Mouse (Mus musculus) gastrocnemius, postnatal 25 days (tissue): ENCODE data around the gene Ntn5. TPM values are rescaled to one million over a fixed set of nuclear protein-coding genes. Genes with fewer than 3 reads are reported as not detected.

Experiments used
- DNase-seq: peaks from one replicate; pipeline ENCODE4 v3.0.0; 2022
- total RNA-seq, 2 experiments: library from RNA; stranded (reverse); gene quantifications; 1 replicate in 1 of 2; 2 replicates in 1 of 2; pipeline ENCODE4 v1.2.3; 2021

Ntn5 gene
- total RNA-seq, 2 experiments from 2014 or later: 0.38 to 0.75 TPM

- DNase-seq: no peak
Observed at GRCm38 (mm10) chr7:45725713-45726112, 41.9 kb downstream of the Ntn5 start, which contains the start of gene Spaca4. Gene Spaca4 (minus strand): TSS chr7:45725813.

GRCm38 (mm10) chr7:45726419-45726818, 42.6 kb downstream of the Ntn5 start:
- no peak for DNase-seq

GRCm38 (mm10) chr7:45727625-45728024, 43.8 kb downstream of the Ntn5 start:
- no peak for DNase-seq

- no peak for DNase-seq
Observed at GRCm38 (mm10) chr7:45730727-45731431, 47.1 kb downstream of the Ntn5 start.

GRCm38 (mm10) chr7:45733477-45733876, 49.7 kb downstream of the Ntn5 start:
- DNase-seq: no peak

- no peak for DNase-seq
Observed at GRCm38 (mm10) chr7:45739162-45739763, 55.4 kb downstream of the Ntn5 start.

GRCm38 (mm10) chr7:45739820-45740219, 56.0 kb downstream of the Ntn5 start:
- DNase-seq: no peak

GRCm38 (mm10) chr7:45741308-45741707, 57.5 kb downstream of the Ntn5 start:
- DNase-seq: no peak

- no peak for DNase-seq
Observed at GRCm38 (mm10) chr7:45741777-45742176, 58.0 kb downstream of the Ntn5 start.

- no peak for DNase-seq
Observed at GRCm38 (mm10) chr7:45742338-45742737, 58.5 kb downstream of the Ntn5 start.

Other genes starting within 250 kb of the Ntn5 start
- gene Gys1, start 249.2 kb upstream of the Ntn5 start, total RNA-seq: 100 to 1,000 TPM; 243 to 327 TPM
- gene Ruvbl2, start 245.9 kb upstream of the Ntn5 start, total RNA-seq: 10 to 100 TPM; 23.3 to 23.8 TPM
- gene Ftl1, start 224.1 kb upstream of the Ntn5 start, total RNA-seq: 100 to 1,000 TPM; 125 to 149 TPM
- 10 to 100 TPM; 15.6 to 16.9 TPM for gene Bax, start 217.1 kb upstream of the Ntn5 start, total RNA-seq
- gene Tulp2, start 202.1 kb upstream of the Ntn5 start, total RNA-seq: not detected
- gene Gm45808, start 197.2 kb upstream of the Ntn5 start, total RNA-seq: 1 to 10 TPM; 4.3 to 10.0 TPM
- 10 to 100 TPM; 12.3 to 12.6 TPM for gene Dhdh, start 195.2 kb upstream of the Ntn5 start, total RNA-seq
- 10 to 100 TPM; 60.8 to 73.2 TPM for gene Nucb1, start 173.6 kb upstream of the Ntn5 start, total RNA-seq
- gene Ppp1r15a, start 157.8 kb upstream of the Ntn5 start, total RNA-seq: 10 to 100 TPM; 13.8 to 19.2 TPM
- gene Plekha4, start 157.7 kb upstream of the Ntn5 start, total RNA-seq: 1 to 10 TPM; 7.5 to 8.5 TPM
- gene Hsd17b14, start 129.1 kb upstream of the Ntn5 start, total RNA-seq: 1 to 10 TPM in 1 of 2 experiments, under 1 TPM in 1; 0.99 to 1.2 TPM
- 10 to 100 TPM; 56.3 to 63.9 TPM for gene Bcat2, start 113.9 kb upstream of the Ntn5 start, total RNA-seq
- gene Fgf21, start 68.5 kb upstream of the Ntn5 start, total RNA-seq: not detected
- not detected for gene Fut1, start 66.7 kb upstream of the Ntn5 start, total RNA-seq
- not detected for gene Izumo1, start 62.2 kb upstream of the Ntn5 start, total RNA-seq
- gene Rasip1, start 56.5 kb upstream of the Ntn5 start, total RNA-seq: 1 to 10 TPM; 6.1 to 8.5 TPM
- 10 to 100 TPM; 39.0 to 46.1 TPM for gene Mamstr, start 44.0 kb upstream of the Ntn5 start, total RNA-seq
- gene Fut2, start 17.6 kb upstream of the Ntn5 start, total RNA-seq: under 1 TPM; 0.19 to 0.61 TPM
- under 1 TPM in 1 of 2 experiments, not detected in 1; 0.16 TPM for gene Sec1, start 10.4 kb downstream of the Ntn5 start, total RNA-seq
- 10 to 100 TPM in 1 of 2 experiments, 1 to 10 TPM in 1; 4.9 to 11.2 TPM for gene Car11, start 15.8 kb downstream of the Ntn5 start, total RNA-seq
- 100 to 1,000 TPM in 1 of 2 experiments, 10 to 100 TPM in 1; 14.3 to 121 TPM for gene Dbp, start 21.1 kb downstream of the Ntn5 start, total RNA-seq
- 100 to 1,000 TPM; 433 to 449 TPM for gene Rpl18, start 31.4 kb downstream of the Ntn5 start, total RNA-seq
- 10 to 100 TPM in 1 of 2 experiments, 1 to 10 TPM in 1; 8.5 to 12.7 TPM for gene Sphk2, start 34.0 kb downstream of the Ntn5 start, total RNA-seq
- gene Fam83e, start 37.2 kb downstream of the Ntn5 start, total RNA-seq: under 1 TPM; 0.13 to 0.29 TPM
- not detected for gene Spaca4, start 41.8 kb downstream of the Ntn5 start, total RNA-seq
- gene Lmtk3, start 99.7 kb downstream of the Ntn5 start, total RNA-seq: under 1 TPM in 1 of 2 experiments, not detected in 1; 0.19 TPM
- not detected for gene Sult2b1, start 100.6 kb downstream of the Ntn5 start, total RNA-seq
- 10 to 100 TPM; 28.2 to 33.8 TPM for gene Cyth2, start 130.6 kb downstream of the Ntn5 start, total RNA-seq
- gene Kcnj14, start 140.8 kb downstream of the Ntn5 start, total RNA-seq: under 1 TPM; 0.19 to 0.20 TPM
- gene Grwd1, start 146.9 kb downstream of the Ntn5 start, total RNA-seq: 10 to 100 TPM; 13.5 to 14.5 TPM
- 10 to 100 TPM; 53.4 to 64.2 TPM for gene Kdelr1, start 188.8 kb downstream of the Ntn5 start, total RNA-seq
- gene Grin2d, start 194.4 kb downstream of the Ntn5 start, total RNA-seq: under 1 TPM; 0.32 to 0.46 TPM
- not detected for gene Syngr4, start 212.7 kb downstream of the Ntn5 start, total RNA-seq
- gene Tmem143, start 212.9 kb downstream of the Ntn5 start, total RNA-seq: 10 to 100 TPM; 53.2 to 62.5 TPM
- 10 to 100 TPM; 13.2 to 17.0 TPM for gene Emp3, start 237.4 kb downstream of the Ntn5 start, total RNA-seq
- under 1 TPM; 0.46 to 0.67 TPM for gene Ccdc114, start 240.1 kb downstream of the Ntn5 start, total RNA-seq